Mouse (Mus musculus): ENCODE results near the gene Myl12a.
A peak's percentile ranks its signal among the peaks of the same experiment; 100 is the strongest.

The Myl12a gene

GRCm38 (mm10) chr17:70989991-70990390 lies 12.7 kb downstream of the Myl12a start:
- peak in 1 of 2 experiments; percentile 61 for DNase-seq (ENCODE audit: low spot score in 2 of 2)

GRCm38 (mm10) chr17:70989430-70989829 lies 13.2 kb downstream of the Myl12a start:
- DNase-seq (ENCODE audit: low spot score in 2 of 2): no peak

GRCm38 (mm10) chr17:70988337-70988767 lies 14.3 kb downstream of the Myl12a start:
- DNase-seq (ENCODE audit: low spot score in 2 of 2): no peak

GRCm38 (mm10) chr17:70986831-70987660 lies 15.6 kb downstream of the Myl12a start:
- DNase-seq (ENCODE audit: low spot score in 2 of 2): no peak

GRCm38 (mm10) chr17:70986355-70986740 lies 16.3 kb downstream of the Myl12a start:
- DNase-seq (ENCODE audit: low spot score in 2 of 2): no peak

GRCm38 (mm10) chr17:70985501-70986354 lies 16.9 kb downstream of the Myl12a start:
- peak; percentile 35 to 39 for DNase-seq (ENCODE audit: low spot score in 2 of 2)

- DNase-seq (ENCODE audit: low spot score in 2 of 2): no peak
Observed at GRCm38 (mm10) chr17:70979345-70980223, 23.1 kb downstream of the Myl12a start.

GRCm38 (mm10) chr17:70977799-70978198 lies 24.9 kb downstream of the Myl12a start:
- no peak for DNase-seq (ENCODE audit: low spot score in 2 of 2)

GRCm38 (mm10) chr17:70974065-70974464 lies 28.6 kb downstream of the Myl12a start:
- peak; percentile 60 to 72 for DNase-seq (ENCODE audit: low spot score in 2 of 2)

GRCm38 (mm10) chr17:70973398-70973797 lies 29.3 kb downstream of the Myl12a start:
- DNase-seq (ENCODE audit: low spot score in 2 of 2): peak; percentile 48 to 59

- DNase-seq (ENCODE audit: low spot score in 2 of 2): no peak
Observed at GRCm38 (mm10) chr17:70971206-70971605, 31.5 kb downstream of the Myl12a start.

GRCm38 (mm10) chr17:70968606-70969191 lies 34.0 kb downstream of the Myl12a start:
- DNase-seq (ENCODE audit: low spot score in 2 of 2): no peak

- DNase-seq (ENCODE audit: low spot score in 2 of 2): no peak
Observed at GRCm38 (mm10) chr17:70967646-70968045, 35.0 kb downstream of the Myl12a start.

GRCm38 (mm10) chr17:70967191-70967590 lies 35.5 kb downstream of the Myl12a start:
- DNase-seq (ENCODE audit: low spot score in 2 of 2): no peak

- DNase-seq (ENCODE audit: low spot score in 2 of 2): no peak
Observed at GRCm38 (mm10) chr17:70966126-70966525, 36.6 kb downstream of the Myl12a start.

- no peak for DNase-seq (ENCODE audit: low spot score in 2 of 2)
Observed at GRCm38 (mm10) chr17:70965281-70965680, 37.4 kb downstream of the Myl12a start.

GRCm38 (mm10) chr17:70963546-70963945 lies 39.1 kb downstream of the Myl12a start:
- peak; percentile 93 for DNase-seq (ENCODE audit: low spot score in 2 of 2)

- no peak for DNase-seq (ENCODE audit: low spot score in 2 of 2)
Observed at GRCm38 (mm10) chr17:70951266-70951665, 51.4 kb downstream of the Myl12a start.

- no peak for DNase-seq (ENCODE audit: low spot score in 2 of 2)
Observed at GRCm38 (mm10) chr17:70949171-70949570, 53.5 kb downstream of the Myl12a start.

GRCm38 (mm10) chr17:70948721-70949120 lies 54.0 kb downstream of the Myl12a start:
- DNase-seq (ENCODE audit: low spot score in 2 of 2): no peak

GRCm38 (mm10) chr17:70943779-70944178 lies 58.9 kb downstream of the Myl12a start:
- DNase-seq (ENCODE audit: low spot score in 2 of 2): no peak
